Mouse (Mus musculus): ENCODE results near the gene Ifit1bl1. TPM values are rescaled to one million over a fixed set of nuclear protein-coding genes. Genes with fewer than 3 reads are reported as not detected.
"Not testable (repeated sequence)": the region's sequence is repeated elsewhere in the genome, so short reads cannot be mapped to it uniquely, and the experiment has no call there.

The Ifit1bl1 gene
- total and polyA plus RNA-seq, 2 experiments from 2014 or later, result 1.3 to 1.5 TPM

DNA sequence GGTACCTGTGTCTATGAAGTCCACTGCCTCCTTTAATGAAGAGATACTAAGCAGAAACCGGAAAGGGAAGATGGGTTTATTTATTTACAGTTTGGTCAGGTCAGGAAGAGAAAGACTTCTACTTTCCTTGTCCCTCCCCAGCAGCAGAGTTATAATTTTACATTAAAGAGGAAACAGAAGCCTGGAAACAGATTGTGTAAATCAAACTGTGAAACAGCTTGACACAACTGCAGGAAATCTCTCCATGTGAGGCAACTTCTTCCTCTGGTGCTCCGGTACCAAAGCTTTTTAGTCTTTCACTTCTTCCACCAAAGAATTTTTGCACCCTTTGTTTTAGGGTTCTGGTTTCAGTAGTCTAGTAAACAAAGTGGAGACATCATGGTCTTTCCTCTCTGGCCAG is 31.7 kb upstream of the Ifit1bl1 start:
- Histone ChIP-seq H3K4me1 (ENCODE audit: insufficient read depth, low read length) (no peaks in the 10 kb centered on the region), H3K4me2 (ENCODE audit: low read depth, low read length) (no peak overlapping the region), H3K27ac (no peak overlapping the region), H3K9me3 (ENCODE audit: low read length) (no peaks in the 10 kb centered on the region), H3K27me3 (ENCODE audit: insufficient read depth, low read length) (no peaks in the 10 kb centered on the region), H3K9ac (replicated peaks; ENCODE audit: low read length) (no peak overlapping the region), H3K36me3 (ENCODE audit: insufficient read depth, low read length) (no peaks in the 10 kb centered on the region), H3K4me3 (ENCODE audit: low read length) (no peak overlapping the region)
- WGBS, result 85% methylated on average over 2 of the region's 2 CpGs
- no peak for ATAC-seq
- TF ChIP-seq CTCF (IDR thresholded peaks at IDR 0.05; ENCODE audit: low read depth), result no peak
- no peak for DNase-seq (ENCODE audit: low spot score)

DNA sequence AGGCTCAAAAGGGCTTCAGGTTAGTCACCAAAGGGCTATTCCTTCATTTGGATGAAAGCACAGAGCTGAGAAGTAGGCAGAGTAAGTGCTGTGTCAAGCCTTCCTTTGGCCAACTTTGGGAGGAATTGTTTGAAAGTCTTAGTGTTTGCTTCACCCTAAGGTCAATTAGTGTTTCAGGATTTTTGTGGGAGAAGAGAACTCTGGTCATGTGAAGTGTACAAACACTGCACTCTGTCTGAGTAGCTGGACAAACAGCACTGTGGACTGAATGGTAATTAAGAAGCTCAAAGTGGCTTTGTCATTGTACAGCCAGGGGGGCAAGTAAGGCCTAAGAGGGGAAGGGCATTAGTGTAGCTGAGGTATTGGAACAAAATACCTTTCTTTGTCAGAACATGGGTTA is 29.7 kb upstream of the Ifit1bl1 start:
- Histone ChIP-seq H3K9ac (replicated peaks; ENCODE audit: low read length) (no peak overlapping the region), H3K27me3 (ENCODE audit: insufficient read depth, low read length) (no peaks in the 10 kb centered on the region), H3K27ac (no peak overlapping the region), H3K4me1 (ENCODE audit: insufficient read depth, low read length) (no peaks in the 10 kb centered on the region), H3K4me3 (ENCODE audit: low read length) (no peak overlapping the region), H3K4me2 (ENCODE audit: low read depth, low read length) (no peak overlapping the region), H3K36me3 (ENCODE audit: insufficient read depth, low read length) (no peaks in the 10 kb centered on the region), H3K9me3 (ENCODE audit: low read length) (no peaks in the 10 kb centered on the region)
- no peak for ATAC-seq
- no peak for DNase-seq (ENCODE audit: low spot score)
- no peak for TF ChIP-seq CTCF (IDR thresholded peaks at IDR 0.05; ENCODE audit: low read depth)

DNA sequence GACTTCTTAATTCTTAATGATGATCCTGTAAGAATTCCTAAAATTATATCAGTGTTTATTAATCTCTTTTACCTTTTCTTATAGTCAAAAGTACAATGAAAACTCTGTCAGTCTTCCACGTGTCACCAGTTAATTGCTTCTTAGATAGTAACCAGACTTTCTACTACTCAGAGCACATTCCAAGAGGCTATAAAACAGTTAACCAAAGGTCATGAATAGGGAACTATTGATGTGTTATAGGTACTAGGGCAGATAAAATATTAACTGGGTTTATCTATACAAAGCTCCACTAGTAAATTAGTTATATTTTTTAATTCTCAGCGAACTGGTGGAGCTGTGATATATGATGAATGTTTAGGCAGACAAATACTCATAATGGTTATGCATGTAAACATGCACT is 25.7 kb upstream of the Ifit1bl1 start:
- H3K4me3 ChIP-seq (ENCODE audit: low read length), result no peak overlapping the region
- H3K9ac ChIP-seq (replicated peaks; ENCODE audit: low read length), result no peak overlapping the region
- H3K4me2 ChIP-seq (ENCODE audit: low read depth, low read length), result no peak overlapping the region
- TF ChIP-seq CTCF (IDR thresholded peaks at IDR 0.05; ENCODE audit: low read depth), result no peak
- no peaks in the 10 kb centered on the region for H3K27me3 ChIP-seq (ENCODE audit: insufficient read depth, low read length)
- 82% methylated on average over 2 of the region's 2 CpGs for WGBS
- H3K36me3 ChIP-seq (ENCODE audit: insufficient read depth, low read length), result no peaks in the 10 kb centered on the region
- no peak overlapping the region for H3K27ac ChIP-seq
- no peaks in the 10 kb centered on the region for H3K9me3 ChIP-seq (ENCODE audit: low read length)
- H3K4me1 ChIP-seq (ENCODE audit: insufficient read depth, low read length), result no peaks in the 10 kb centered on the region
- ATAC-seq (no peak), DNase-seq (ENCODE audit: low spot score) (no peak)

DNA sequence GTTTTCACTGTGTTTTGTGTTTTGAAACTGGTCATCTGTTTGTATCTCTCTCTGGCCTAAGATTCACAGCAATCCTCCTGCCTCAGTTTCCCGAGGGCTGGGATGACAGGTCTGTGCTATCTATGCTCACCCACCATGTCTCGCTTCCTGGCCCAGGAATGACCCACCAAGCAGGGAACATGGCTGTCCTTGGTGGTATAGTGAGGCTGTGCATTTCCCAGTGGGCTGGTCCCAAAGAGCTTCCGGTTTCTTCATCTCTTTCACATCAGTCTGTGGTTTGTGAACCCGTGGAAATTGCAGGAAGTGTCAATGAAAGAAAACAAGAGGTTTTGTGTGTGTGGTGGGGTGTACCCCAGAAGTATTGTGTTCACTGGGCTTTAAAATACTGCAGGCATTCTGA is 22.9 kb upstream of the Ifit1bl1 start:
- H3K4me3 ChIP-seq (ENCODE audit: low read length), result no peak overlapping the region
- H3K9me3 ChIP-seq (ENCODE audit: low read length), result no peaks in the 10 kb centered on the region
- H3K36me3 ChIP-seq (ENCODE audit: insufficient read depth, low read length), result no peaks in the 10 kb centered on the region
- WGBS, result 84% methylated on average over 4 of the region's 4 CpGs
- H3K9ac ChIP-seq (replicated peaks; ENCODE audit: low read length), result no peak overlapping the region
- H3K4me2 ChIP-seq (ENCODE audit: low read depth, low read length), result no peak overlapping the region
- no peak for TF ChIP-seq CTCF (IDR thresholded peaks at IDR 0.05; ENCODE audit: low read depth)
- H3K4me1 ChIP-seq (ENCODE audit: insufficient read depth, low read length), result no peaks in the 10 kb centered on the region
- DNase-seq (ENCODE audit: low spot score) (no peak), ATAC-seq (no peak)
- H3K27ac ChIP-seq, result no peak overlapping the region
- H3K27me3 ChIP-seq (ENCODE audit: insufficient read depth, low read length), result no peaks in the 10 kb centered on the region

DNA sequence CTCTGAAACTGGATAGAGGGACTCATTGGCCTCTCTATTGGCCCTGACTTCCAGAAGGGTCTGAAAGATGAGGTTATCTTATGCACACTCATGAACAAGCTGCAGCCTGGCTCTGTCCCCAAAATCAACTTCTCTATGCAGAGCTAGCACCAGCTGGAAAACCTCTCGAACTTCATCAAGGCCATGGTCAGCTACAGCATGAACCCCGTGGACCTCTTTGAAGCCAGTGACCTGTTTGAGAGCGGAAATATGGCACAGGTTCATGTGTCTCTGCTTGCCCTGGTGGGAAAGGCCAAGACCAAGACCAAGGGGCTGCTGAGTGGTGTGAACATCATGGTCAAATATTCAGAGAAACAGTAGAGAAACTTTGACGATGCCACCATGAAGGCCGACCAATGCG is 22.0 kb upstream of the Ifit1bl1 start:
- Histone ChIP-seq H3K4me2 (ENCODE audit: low read depth, low read length) (no peak overlapping the region), H3K36me3 (ENCODE audit: insufficient read depth, low read length) (no peaks in the 10 kb centered on the region), H3K4me1 (ENCODE audit: insufficient read depth, low read length) (no peaks in the 10 kb centered on the region), H3K9ac (replicated peaks; ENCODE audit: low read length) (no peak overlapping the region), H3K27ac (no peak overlapping the region), H3K9me3 (ENCODE audit: low read length) (no peaks in the 10 kb centered on the region), H3K4me3 (ENCODE audit: low read length) (no peak overlapping the region), H3K27me3 (ENCODE audit: insufficient read depth, low read length) (no peaks in the 10 kb centered on the region)
- DNase-seq (ENCODE audit: low spot score) (no peak), ATAC-seq (no peak)
- WGBS, result 92% methylated on average over 6 of the region's 6 CpGs
- TF ChIP-seq CTCF (IDR thresholded peaks at IDR 0.05; ENCODE audit: low read depth), result no peak

DNA sequence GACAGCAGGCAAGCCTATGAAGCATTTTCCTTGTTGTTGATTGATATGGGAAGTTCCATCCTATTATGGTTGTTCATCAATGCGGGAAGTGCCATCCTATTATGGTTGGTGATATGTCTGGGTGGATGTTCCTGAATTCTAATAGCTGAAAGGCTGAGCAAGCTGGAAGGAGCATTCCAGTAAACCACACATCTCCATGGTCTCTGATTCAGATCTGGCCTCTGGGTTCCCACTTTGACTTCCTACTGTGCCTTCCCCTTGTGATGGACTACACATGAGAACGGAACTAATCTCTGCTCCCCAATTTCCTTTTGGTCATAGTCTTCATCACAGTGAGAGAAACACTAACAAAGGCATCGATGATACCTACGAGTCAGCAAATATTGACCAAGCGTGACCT is 19.1 kb upstream of the Ifit1bl1 start:
- no peak overlapping the region for H3K27ac ChIP-seq
- H3K9me3 ChIP-seq (ENCODE audit: low read length), result no peaks in the 10 kb centered on the region
- ATAC-seq (no peak), DNase-seq (ENCODE audit: low spot score) (no peak)
- H3K9ac ChIP-seq (replicated peaks; ENCODE audit: low read length), result no peak overlapping the region
- H3K4me1 ChIP-seq (ENCODE audit: insufficient read depth, low read length), result no peaks in the 10 kb centered on the region
- H3K36me3 ChIP-seq (ENCODE audit: insufficient read depth, low read length), result no peaks in the 10 kb centered on the region
- no peak overlapping the region for H3K4me2 ChIP-seq (ENCODE audit: low read depth, low read length)
- no peak overlapping the region for H3K4me3 ChIP-seq (ENCODE audit: low read length)
- WGBS, result 91% methylated on average over 5 of the region's 5 CpGs
- TF ChIP-seq CTCF (IDR thresholded peaks at IDR 0.05; ENCODE audit: low read depth), result no peak
- no peaks in the 10 kb centered on the region for H3K27me3 ChIP-seq (ENCODE audit: insufficient read depth, low read length)

DNA sequence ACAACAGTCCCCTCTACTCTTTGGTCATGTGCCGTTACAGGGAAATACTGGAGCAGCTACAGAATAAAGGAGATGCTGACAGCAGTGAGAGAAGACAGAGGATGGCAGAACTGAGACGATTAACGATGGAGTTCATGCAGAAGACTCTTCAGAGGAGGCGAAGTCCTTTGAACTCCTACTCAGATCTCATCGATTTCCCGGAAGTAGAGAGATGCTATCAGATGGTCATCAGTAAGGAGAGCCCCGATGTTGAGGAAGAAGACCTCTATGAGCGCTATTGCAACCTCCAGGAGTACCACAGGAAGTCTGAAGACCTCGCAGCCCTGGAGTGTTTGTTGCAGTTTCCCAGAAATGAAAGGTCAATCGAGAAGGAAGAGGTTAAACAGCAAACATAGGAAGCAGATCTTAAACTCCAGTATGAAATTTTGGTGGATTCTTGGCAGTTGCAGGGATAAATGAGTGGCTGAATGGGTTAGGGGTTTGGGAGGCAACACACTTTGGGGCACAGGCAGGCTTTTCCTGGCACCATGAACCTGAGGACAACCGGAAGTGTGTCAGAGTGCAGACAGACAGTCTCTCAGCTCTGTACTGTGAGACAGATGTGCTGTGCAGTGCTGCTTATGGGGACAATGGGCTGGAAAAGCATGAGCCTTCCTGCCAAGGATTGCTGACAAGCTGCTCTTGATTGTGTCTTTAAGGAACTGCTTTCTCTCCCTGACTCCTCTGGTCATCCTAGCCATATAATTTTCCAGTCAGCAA is 10.7 kb upstream of the Ifit1bl1 start:
- H3K4me1 ChIP-seq (ENCODE audit: insufficient read depth, low read length); ATAC-seq: not testable (repeated sequence)
- WGBS, result 85% methylated on average over 5 of the region's 11 CpGs

DNA sequence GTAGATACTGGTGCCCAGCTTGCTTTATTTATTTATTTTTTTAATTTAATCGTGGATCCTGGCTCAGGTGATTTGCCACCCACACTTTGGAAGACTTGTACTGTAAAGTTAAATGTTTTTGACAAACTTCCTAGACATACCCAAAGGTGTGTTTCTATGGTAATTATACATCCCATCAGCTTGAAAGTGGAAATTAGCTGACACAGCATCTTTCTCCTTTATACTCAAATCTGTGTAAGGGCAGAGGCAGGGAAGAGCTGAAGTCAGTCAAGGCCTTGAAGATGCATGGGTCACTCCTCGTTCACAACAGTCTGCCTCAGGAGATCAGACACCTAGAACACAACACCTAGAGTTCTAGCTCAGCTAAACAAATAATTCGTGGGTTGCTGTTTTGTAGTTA is 8.4 kb upstream of the Ifit1bl1 start:
- not testable (repeated sequence) for H3K27ac ChIP-seq; ATAC-seq; H3K36me3 ChIP-seq (ENCODE audit: insufficient read depth, low read length); H3K9me3 ChIP-seq (ENCODE audit: low read length); H3K4me2 ChIP-seq (ENCODE audit: low read depth, low read length); H3K27me3 ChIP-seq (ENCODE audit: insufficient read depth, low read length); H3K4me3 ChIP-seq (ENCODE audit: low read length); DNase-seq (ENCODE audit: low spot score); H3K4me1 ChIP-seq (ENCODE audit: insufficient read depth, low read length); H3K9ac ChIP-seq (replicated peaks; ENCODE audit: low read length)
- 78% methylated on average over 3 of the region's 3 CpGs for WGBS

More for the DNA sequence above, 10.7 kb upstream of the Ifit1bl1 start:
- not testable (repeated sequence) for DNase-seq (ENCODE audit: low spot score); H3K27ac ChIP-seq; H3K9me3 ChIP-seq (ENCODE audit: low read length); H3K4me3 ChIP-seq (ENCODE audit: low read length); H3K9ac ChIP-seq (replicated peaks; ENCODE audit: low read length); H3K36me3 ChIP-seq (ENCODE audit: insufficient read depth, low read length); H3K27me3 ChIP-seq (ENCODE audit: insufficient read depth, low read length); H3K4me2 ChIP-seq (ENCODE audit: low read depth, low read length)

DNA sequence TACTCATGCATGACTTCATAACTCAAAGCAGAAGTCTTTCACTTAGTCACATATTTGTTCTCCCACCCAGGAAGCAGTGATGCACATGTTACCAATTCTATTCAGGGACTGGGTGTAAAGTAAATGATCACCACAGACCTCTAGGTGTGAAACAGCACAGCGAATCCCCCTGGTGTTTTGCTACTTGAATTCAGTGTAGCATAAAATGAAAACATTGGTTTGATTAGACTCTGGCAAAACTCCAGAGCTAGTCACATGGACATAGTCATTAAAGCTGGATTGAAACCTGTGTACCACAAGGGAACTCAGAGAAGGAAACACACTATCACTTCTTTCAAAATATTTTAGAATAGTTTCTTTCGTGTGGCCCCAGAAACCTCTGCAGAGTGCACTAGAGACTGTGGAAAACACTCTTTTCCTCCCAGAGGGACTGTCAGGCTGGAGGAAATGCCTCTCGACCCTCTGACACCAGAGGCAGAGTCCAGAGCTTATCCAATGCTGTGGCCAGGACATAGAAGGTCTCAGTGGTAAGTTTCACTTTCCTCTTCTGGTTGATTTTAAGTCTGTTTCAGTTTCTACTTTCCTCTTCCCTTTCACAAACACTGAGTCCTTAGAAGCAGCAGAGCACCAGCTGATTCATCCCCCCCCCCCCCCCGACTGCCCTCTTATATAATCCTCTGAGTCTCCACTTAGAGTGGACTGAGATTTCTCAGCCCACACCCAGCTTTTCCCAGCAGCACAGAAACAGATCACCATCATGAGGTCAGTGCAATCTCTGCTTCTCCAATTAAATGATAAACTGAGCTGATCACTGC is 5.7 kb upstream of the Ifit1bl1 start, which contains the start of gene Ifit3b:
Gene Ifit3b (plus strand): TSS at position 734 of the 815 bp plus-strand sequence.
- H3K9ac ChIP-seq (replicated peaks; ENCODE audit: low read length); H3K36me3 ChIP-seq (ENCODE audit: insufficient read depth, low read length); H3K9me3 ChIP-seq (ENCODE audit: low read length); H3K4me2 ChIP-seq (ENCODE audit: low read depth, low read length); H3K4me3 ChIP-seq (ENCODE audit: low read length); H3K27ac ChIP-seq; H3K27me3 ChIP-seq (ENCODE audit: insufficient read depth, low read length); H3K4me1 ChIP-seq (ENCODE audit: insufficient read depth, low read length): not testable (repeated sequence)
- DNase-seq (ENCODE audit: low spot score), result peak; percentile 45
- peak; percentile 68 for ATAC-seq
- WGBS, result 55% methylated on average over 4 of the region's 4 CpGs
